Mouse (Mus musculus) spleen, adult 18-20 months (tissue): ENCODE measurements around the gene Pax8.

ENCODE experiments used
- DNase-seq, 2 experiments: peaks; one replicate each; pipeline ENCODE4 v3.0.0; 2022; ENCODE audit warnings: mixed read lengths in 2 of 2

Gene Pax8

GRCm38 (mm10) chr2:24460112-24460807 lies 15.1 kb downstream of the Pax8 start:
- DNase-seq: no peak

DNA sequence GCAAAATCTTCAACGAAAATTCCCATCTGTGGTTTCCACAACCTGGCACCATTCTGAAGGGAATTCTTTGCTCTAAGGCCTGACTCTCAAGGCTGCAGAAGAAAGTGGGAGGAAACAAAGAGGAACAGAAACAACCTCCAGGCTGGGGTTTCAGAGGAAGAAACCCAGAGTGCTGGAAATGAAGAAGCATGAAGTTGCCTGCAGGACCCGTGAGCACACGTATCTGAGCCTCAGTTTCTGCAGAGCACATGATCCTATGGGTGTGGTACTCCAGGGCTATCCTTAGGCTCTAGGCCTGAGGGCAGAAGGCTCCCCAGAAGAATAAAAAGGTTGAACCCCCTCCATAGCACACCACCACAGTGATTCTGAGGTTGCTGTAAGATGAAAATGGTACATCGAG lies 18.6 kb downstream of the Pax8 start:
- DNase-seq: no peak

- no peak for DNase-seq
These were observed 20.1 kb downstream of the Pax8 start for GRCm38 (mm10) chr2:24455057-24455855.

DNA sequence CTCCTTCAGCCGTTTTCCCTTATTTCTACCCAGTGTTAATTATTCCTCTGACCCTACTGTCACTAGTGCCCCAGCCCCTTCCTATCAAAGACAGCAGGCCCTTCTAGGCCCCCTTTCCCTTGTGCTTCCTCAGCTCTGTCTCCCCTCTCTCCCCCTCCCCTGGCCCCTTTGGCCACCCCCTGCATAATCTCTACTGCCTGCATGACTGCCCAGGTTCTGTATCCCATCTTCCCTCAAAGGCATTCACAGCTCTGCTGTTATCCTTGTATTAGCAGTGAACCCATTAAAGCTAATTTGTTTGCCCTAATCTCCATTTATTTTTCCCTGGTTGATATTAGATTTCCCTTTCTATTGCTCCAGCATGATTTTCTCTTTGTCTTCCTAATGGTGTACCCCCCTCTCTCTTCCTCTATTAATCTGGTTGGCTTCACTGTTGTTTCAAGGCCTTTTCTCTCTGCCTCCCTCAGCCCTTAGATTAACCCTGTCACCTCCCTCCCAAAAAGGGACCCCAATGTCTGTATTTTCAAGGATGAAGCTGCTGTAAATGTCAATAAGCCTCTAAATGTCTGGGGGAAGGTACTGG lies 20.9 kb downstream of the Pax8 start:
- DNase-seq: no peak

DNA sequence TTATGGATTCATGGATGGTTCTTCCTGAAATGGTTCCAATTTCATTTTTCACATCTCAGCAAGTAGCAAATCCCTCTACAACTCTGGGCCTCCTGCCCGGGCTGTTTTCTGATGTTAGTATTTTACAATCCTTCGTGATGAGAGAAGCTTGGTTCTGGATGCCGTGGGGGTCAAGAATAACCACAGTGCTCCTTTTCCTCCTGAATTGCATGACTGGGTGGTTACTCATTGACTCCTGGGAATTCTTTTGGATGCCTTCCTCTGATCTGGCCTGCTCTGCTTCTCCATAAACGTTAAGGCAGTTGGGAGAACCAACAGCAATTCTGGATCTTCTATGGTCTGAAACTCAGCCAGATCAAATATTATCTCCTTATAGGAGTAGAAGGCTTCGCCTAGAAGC lies 22.2 kb downstream of the Pax8 start:
- no peak for DNase-seq

DNA sequence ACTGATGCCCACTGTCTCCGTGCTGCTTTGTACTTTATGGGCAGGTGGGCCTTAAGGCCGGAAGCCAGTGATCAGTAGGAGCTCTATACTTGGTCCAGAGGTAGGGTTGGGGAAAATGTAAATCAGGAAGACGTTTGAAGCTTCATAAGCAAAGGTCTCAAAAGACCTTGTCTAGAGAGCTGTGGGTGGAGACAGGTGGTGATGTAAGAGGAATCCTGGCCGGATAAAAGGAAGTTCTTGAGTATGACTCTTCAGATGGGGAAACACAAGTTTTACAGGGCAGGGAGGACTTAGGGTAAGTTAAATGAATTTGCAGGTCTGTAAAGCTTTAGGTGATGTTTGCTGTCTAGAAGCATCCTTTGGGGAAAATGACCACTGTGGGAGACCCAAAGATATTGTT lies 26.3 kb downstream of the Pax8 start:
- DNase-seq: no peak

DNA sequence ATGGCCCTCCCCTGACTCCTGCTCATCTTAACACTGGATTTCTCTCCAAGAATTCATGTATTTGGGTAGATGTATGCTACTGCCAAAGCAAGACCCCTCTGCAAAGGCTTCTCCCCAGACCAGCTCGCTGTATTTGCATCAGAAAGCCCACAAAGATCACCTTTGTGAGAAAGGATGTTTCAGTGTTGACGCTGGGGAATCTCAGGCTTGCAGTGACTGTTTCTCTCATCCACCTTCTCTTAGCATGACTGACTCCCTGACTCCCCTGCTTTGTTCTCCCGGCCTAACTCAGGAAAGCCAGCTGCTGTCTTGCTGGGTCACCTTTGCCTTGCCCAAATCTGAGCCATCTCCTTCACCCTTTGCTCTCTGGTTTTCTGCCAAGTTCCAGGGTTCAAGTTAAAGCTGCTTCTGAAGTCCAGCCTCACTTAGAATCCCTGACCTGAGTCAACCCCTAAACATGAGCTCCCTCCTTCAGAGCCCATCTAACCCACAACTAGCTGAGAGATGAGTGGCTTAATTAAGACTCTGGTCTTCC lies 32.1 kb downstream of the Pax8 start:
- DNase-seq: no peak

- no peak for DNase-seq
These were observed 33.0 kb downstream of the Pax8 start for GRCm38 (mm10) chr2:24442303-24442925.

GRCm38 (mm10) chr2:24441899-24442298 lies 33.5 kb downstream of the Pax8 start:
- no peak for DNase-seq

DNA sequence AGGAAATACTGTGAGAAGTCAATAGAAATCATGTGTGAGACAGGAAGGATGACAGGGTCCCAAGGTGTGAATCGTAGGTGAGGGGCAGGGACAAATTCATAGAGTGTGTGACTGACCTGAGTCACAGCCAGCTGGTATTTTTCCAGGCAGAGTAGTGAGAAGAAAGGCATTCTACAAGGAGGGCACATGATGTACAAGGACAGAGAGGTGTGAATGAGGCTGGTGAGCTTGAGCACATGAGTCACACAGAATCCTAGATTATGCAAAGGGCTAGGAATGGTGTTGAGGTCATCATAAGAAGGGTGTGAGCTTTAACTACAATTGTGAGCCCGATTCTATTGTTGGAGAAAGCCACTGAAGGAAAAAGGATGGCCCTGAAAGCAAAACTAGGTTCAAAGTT lies 35.3 kb downstream of the Pax8 start:
- DNase-seq: no peak

DNA sequence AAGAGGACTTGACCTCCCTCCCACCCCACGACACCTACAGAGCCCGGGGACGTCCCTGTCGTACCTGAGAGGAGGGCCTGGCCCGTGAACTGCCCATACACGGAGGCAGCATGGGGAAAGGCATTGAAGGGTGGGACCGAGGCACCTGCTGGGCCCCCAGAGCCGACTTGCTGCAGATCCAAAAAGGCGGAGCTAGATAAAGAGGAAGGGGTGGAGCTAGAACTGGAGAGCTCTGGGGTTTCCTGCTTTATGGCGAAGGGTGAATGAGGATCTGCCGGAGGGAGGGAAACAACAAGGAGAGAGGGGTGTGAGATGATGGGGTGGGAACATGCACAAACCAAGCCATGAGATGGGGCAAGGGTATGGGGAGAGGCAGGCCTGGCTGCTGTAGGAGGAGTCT lies 39.7 kb downstream of the Pax8 start:
- DNase-seq: no peak

GRCm38 (mm10) chr2:24434670-24435069 lies 40.7 kb downstream of the Pax8 start:
- DNase-seq: no peak

GRCm38 (mm10) chr2:24429806-24430205 lies 45.6 kb downstream of the Pax8 start:
- no peak for DNase-seq

- no peak for DNase-seq
These were observed 47.3 kb downstream of the Pax8 start for GRCm38 (mm10) chr2:24427866-24428675.

DNA sequence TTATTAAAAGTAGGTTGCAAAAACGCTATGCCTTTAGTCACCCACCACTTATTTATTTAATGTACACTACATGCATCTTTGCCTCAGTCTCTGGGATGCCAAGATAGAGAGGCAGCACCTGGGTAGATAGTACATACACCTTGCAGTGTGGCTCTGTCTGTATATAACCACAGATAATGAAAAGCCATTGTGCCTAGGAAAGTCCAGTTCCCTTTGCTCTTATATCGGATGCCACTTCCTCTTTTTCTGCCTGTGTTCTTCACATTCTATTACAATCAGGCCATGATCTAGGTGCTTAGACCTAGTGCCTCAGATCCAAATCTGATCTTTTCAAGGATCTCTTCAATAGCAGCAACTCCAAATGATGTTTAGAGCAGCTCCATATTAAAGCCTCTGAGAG lies 49.8 kb downstream of the Pax8 start:
- DNase-seq: no peak

DNA sequence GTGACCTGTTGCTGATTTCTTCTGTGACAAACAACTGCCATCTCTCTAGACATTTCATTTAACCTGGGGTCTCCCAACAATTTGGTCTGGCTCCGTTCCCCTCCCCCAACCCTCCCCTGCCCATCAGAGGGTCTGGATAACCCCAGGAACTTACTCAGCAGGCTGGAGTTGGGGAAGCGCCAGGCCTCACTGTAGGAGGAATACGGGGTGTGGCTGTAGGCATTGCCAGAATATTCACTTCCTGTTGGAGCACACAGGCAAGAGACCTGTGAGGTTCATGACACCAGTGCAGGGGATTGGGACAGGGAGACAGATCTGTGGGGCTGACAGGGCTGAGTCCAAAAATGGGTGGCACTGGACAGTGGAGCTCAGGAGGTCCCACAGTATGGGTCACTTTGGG lies 52.6 kb downstream of the Pax8 start:
- DNase-seq: no peak

DNA sequence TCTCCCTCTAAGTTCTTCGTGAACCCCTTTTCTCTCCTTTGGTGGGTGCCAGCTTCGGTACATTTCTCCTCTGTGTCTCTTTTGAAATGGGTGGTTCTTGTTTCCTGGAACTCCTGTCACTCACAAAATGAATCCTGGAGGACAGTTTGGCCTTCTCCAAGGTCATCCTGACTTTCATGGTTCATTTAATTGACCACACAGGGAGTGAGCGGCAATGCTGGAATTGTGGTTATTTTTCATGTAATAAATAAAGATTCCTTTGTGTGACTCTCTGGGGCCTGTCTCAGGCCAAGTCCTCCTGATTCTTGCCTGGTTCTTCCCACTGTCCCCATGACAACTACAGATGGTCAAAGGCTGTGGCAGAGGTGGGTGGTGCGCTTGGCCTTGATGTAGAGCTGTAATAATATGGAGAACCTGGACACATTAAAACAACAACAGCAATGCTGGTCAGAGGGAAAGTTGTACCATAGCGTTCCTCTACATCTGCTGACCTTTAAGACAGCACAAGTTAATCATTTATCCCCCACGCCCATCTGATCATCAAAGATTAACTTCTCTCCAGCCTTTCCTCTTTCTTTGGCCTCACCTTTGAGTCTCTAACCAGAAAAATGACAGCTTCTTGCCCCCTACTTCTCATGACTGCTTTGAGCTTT lies 54.1 kb downstream of the Pax8 start:
- no peak for DNase-seq

DNA sequence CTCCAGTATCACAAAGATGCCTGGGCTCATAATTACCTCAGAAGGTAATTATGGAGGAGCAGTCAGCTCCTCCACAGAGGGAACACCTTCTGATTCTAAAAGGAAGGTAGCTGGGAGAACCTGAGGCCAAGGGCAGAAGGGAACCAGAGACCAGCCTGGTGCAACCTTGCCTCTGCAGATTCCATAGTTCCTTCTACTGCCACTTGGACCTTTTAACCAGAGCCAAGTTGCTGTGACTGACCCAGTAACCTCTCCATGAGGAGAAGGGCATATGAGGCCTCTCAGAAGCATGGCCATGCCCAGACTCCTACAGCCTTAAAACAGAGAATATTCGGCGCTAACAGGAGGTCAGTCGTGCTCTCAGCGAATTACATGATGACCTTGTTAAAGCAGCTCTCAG lies 57.8 kb downstream of the Pax8 start:
- DNase-seq: no peak

DNA sequence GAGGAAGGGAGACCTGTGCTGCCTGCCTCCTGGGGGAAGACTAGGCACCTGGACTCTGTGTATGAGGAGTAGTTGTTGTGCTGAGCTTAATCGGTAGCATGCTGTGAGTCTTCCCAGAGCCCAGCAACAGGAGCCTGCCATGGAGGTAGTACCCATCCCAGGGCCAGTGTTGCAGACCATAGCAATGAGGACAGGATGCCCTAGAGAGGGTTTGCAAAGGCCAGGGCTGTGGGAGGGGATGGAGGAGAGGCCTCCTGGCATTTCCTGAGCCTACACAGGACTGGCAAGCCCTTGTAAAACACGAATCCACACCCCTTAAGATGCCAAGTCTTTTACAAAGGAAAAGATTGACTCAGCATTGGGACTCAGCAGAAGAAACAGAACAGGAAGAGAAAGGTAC lies 58.3 kb downstream of the Pax8 start:
- no peak for DNase-seq

- DNase-seq: no peak
These were observed 58.7 kb downstream of the Pax8 start for GRCm38 (mm10) chr2:24416668-24417067.

DNA sequence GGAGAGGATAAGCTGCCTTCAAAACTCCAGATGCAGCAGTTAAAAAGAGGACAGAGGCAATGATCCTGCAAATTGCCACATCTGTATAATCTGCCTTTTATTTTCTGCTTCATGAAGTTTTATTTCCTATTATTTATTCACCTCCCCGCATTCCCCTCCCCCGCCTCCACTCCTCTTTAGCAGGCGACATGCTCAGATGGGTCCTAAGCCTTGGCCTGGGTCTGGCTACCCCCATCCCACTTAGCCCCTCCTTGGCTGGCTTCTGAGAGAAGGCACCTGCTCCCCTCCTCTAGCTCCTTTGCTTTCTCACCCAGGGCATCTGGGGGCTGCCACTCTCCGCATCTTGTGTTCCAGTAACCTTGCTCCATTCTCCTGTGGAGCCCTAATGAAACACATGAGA lies 61.7 kb downstream of the Pax8 start:
- DNase-seq: no peak

DNA sequence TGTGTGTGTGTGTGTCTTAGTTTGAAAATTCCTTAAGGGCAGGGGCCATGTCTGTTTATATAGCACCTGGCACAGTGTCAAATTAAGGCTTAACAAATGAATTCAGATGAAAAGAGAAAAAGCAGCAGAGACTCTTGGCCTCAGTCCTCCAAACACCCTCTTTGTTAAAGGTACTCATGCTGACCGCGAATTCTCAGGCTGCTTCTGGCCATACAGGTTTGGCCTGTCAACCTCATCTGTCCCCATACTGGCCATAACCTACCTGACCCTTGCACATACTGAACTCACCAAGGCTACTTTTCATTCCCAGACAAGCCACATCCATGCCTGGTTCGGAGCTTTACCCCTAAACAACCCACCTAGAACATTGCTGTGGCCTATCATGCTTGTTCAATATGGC lies 62.2 kb downstream of the Pax8 start:
- DNase-seq: no peak
